Mouse (Mus musculus): ENCODE results near the gene Samd7. TPM values are rescaled to one million over a fixed set of nuclear protein-coding genes. Genes with fewer than 3 reads are reported as not detected.

Samd7 gene
- polyA plus RNA-seq, 1 experiment from 2014 or later, result not detected

Other genes starting within 250 kb of the Samd7 start
- gene Mecom, start 198.3 kb upstream of the Samd7 start, polyA plus RNA-seq (2016; fragmentation: Nextera tagmentation; extraction: Ambion mirVana), result 26.7 and 26.9 TPM in 2 replicates
- 0.09 and 0.17 TPM in 2 replicates for gene Actrt3, start 146.4 kb upstream of the Samd7 start, polyA plus RNA-seq (2016; fragmentation: Nextera tagmentation; extraction: Ambion mirVana)
- 29.9 and 31.0 TPM in 2 replicates for gene Mynn, start 144.2 kb upstream of the Samd7 start, polyA plus RNA-seq (2016; fragmentation: Nextera tagmentation; extraction: Ambion mirVana)
- not detected in 2 replicates for gene Lrriq4, start 101.8 kb upstream of the Samd7 start, polyA plus RNA-seq (2016; fragmentation: Nextera tagmentation; extraction: Ambion mirVana)
- gene Lrrc34, start 98.4 kb upstream of the Samd7 start, polyA plus RNA-seq (2016; fragmentation: Nextera tagmentation; extraction: Ambion mirVana), result 2.0 and 2.4 TPM in 2 replicates
- not detected in 2 replicates for gene Lrrc31, start 46.5 kb upstream of the Samd7 start, polyA plus RNA-seq (2016; fragmentation: Nextera tagmentation; extraction: Ambion mirVana)
- gene Sec62, start 46.6 kb downstream of the Samd7 start, polyA plus RNA-seq (2016; fragmentation: Nextera tagmentation; extraction: Ambion mirVana), result 49.8 and 56.5 TPM in 2 replicates
- gene Gpr160, start 109.7 kb downstream of the Samd7 start, polyA plus RNA-seq (2016; fragmentation: Nextera tagmentation; extraction: Ambion mirVana), result 0.47 and 0.72 TPM in 2 replicates
- 4.7 and 5.9 TPM in 2 replicates for gene Phc3, start 223.1 kb downstream of the Samd7 start, polyA plus RNA-seq (2016; fragmentation: Nextera tagmentation; extraction: Ambion mirVana)
- 37.7 and 39.2 TPM in 2 replicates for gene Prkci, start 249.5 kb downstream of the Samd7 start, polyA plus RNA-seq (2016; fragmentation: Nextera tagmentation; extraction: Ambion mirVana)